Mouse (Mus musculus): ENCODE measurements around the gene 4930432M17Rik.

4930432M17Rik gene

DNA sequence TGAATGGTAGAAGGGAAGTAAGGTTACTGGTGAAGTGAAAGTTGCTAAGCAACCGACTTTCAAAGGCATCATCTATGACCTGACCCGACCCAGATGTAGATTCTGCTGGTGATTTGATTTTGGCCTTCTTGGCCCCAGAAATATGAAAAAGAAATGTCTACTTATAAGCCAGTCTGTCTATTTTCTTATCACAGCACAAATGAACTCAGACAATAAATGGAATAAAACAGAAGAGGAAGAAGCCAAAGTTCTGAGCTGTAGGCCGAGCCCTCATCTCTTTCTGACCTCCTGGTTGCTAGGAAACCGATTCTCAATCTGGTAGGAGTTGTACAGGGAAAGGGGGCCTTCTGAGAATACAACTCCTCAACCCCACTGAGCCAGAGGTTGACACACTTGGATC lies at the start of gene 4930432M17Rik:
Gene 4930432M17Rik (plus strand): TSS at position 301 of the 400 bp plus-strand sequence.
- DNase-seq: no peak

DNA sequence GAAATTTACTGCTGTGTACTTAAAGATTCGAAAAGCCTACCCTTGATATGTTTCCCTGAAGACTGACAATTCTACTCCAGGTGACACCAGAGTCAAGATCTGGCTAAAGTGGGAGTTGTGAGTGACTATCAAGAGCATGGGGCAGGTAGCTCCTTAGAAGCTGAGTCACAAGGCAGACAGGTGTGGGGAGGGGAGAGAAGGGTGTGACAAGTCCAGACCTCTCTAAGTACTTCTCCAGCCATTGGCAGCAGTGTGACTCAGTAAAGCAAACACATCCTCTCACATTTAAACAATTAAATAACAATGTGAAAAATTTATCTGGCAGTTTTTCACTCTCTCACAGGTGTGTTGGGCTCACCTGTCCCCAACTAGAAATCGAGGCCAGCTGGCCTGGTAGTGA lies 44.9 kb upstream of the 4930432M17Rik start:
- DNase-seq: peak; percentile 26

DNA sequence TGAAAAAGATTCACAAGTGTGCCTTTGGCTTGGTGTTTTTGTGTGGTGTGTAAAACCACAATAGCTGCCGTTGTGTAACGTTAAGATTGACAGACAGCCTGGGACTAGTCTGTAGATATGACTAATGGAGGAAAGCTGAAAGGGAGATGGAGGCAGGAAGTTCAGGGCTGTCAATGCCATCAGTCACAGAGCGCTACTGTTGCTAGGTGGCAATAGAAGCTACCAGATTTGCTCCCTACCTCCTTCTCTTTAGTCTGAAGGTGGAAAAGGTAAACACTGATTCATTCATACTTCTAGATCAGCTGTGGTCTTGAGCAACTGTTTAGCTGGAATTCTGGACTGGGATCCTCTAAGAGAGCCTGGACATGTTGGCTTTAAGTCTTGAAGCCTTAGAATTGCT lies 44.3 kb upstream of the 4930432M17Rik start:
- no peak for DNase-seq

DNA sequence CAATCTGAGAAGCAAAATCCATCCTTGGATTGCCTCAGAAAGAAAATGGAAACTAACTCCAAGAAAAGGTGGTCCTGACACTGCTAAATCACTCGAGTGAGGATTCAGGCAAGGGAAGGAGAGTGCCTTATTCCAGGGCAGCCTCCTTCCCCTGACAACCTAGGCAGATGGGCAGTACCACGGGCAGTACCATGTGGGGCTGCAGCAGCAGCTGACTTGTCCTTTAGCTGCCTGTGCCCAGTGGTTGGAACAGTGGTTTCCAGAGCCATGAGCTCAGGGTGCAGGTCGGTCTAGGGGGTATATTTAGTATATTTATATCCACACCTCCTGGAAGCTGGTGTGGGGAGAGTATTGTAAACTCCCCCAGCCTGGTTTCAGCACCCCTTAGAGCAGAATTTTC lies 42.3 kb upstream of the 4930432M17Rik start:
- no peak for DNase-seq

DNA sequence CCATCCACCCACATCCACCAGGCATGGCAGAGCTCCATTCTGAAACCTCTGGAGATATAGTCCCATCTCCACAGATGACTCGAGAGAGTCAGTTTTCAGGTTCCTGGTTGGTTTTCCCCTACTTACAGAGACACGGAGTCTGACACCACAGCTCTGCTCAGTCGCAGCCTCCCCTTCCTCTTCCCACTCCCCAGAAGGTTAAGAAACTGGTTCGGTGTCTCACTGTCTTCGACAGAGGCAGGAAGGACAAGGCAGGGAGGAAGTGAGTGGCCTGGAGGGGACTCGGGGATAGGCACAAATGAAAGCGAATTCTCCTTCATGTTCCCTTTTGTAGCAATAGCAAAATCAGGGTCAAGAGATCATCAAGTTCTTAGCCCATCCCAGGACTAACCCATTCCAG lies 39.9 kb upstream of the 4930432M17Rik start:
- no peak for DNase-seq

DNA sequence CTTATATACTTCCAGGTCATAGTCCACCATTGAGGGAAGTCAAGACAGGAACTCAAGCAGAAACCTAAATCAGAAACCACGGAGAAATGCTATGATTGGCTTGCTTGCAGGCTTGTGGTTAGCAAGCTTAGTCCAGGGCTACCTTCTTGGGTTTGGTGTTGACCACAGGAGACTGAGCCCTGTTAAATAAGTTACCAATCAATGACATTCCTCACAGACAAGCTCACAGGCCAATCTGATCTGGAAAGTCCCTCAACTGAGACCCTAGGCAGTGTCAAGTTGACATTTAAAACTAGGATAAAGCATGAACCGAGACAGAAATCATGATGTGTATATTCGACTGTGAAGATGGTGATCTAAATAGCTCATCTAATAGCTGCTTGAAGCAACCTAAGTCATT lies 35.6 kb upstream of the 4930432M17Rik start:
- no peak for DNase-seq

DNA sequence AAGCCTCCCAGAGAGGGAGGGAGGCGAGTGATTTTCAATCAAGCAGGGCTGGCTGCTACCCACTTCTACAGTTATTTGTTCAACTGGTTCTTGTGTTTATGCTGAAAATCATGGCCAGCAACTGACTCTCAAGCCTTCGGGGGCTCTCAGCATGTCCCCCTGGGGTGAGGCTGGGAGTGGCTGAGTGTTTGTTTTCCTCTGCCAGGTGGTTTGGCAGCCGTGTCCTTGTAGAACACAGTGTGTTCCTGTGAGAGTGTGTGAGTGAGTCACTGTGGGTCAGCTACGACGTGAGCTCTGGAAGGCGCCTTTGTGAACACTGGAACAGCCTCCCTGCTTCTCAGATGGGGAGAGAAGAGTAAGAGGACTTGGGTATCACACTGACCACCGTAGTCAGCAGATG lies 35.1 kb upstream of the 4930432M17Rik start:
- DNase-seq: peak; percentile 79

DNA sequence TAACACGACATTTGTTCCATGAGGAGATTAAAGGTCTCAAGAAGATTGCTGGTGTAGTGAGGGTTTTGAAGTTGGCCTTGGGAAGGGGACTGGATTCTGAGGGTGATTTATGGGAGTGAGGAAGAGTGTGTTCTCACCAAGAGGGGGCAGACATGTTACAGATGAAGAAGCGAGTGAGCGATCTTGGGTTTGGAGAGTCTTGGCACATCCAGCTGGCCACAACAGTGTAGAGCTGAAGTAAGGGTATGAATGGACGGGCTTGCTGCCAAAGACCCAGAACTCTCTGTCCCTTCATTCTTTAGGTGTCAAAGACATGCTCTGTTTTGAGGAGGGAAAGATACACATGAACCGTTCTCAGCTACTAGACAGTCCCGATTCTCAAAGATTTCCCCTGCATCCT lies 34.2 kb upstream of the 4930432M17Rik start:
- DNase-seq: peak; percentile 92

DNA sequence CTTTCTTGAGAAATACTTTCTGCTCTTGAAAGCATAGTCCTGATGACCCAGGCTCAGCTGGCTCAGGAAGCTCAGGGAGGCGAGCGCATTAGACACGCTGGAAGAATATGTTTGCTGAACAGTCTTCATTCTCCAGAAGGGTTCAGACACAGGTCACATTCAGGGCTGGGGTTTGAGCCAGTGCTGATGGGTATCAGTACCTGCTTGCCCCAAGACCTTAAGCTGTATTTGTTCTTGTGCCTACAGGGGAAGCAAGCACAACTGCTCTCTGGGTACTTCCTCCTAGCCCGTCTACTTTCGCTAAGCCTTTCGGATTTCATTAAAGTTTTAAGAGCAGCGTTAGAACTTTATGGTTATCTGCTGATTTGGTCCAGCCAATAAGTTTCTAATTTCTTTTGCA lies 33.8 kb upstream of the 4930432M17Rik start:
- DNase-seq: no peak

DNA sequence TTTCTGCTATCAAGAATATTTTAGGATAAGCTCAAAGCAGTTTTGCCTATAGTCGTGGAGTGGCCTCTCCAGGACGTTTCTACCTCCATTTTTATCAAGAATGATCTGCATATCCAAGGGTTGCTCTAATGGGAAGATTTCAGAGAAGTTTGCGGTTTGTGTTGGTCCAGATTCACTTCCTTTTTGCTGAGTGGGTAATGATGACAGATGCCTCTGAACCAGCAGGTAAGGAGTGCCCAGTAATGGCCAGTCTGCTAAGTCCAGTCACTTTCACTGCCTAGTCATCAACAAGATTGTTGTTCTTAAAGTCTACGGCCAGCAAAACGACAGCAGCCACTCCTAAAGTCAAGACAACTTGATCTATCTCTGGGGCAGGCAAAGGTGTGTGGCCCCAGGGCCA lies 32.8 kb upstream of the 4930432M17Rik start:
- no peak for DNase-seq

DNA sequence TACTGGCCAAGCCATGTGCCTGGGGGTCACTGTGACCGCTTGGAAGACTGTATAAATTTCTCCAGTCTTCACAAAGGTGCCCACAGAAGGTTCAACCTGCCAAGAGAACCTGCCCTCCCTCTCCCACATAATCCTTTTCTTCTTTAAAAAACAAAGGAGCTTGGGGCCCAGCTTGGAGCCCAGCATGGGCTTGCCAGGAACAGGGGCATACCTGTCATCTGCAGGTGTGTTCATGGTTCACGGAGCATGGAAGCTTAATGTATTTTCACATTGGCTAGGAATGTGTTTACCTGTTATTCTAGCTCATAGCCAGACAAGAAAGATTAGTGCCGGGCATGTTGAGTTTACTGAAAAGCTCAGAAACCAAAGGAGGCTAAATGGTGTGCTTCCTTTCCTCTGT lies 32.3 kb upstream of the 4930432M17Rik start:
- no peak for DNase-seq

DNA sequence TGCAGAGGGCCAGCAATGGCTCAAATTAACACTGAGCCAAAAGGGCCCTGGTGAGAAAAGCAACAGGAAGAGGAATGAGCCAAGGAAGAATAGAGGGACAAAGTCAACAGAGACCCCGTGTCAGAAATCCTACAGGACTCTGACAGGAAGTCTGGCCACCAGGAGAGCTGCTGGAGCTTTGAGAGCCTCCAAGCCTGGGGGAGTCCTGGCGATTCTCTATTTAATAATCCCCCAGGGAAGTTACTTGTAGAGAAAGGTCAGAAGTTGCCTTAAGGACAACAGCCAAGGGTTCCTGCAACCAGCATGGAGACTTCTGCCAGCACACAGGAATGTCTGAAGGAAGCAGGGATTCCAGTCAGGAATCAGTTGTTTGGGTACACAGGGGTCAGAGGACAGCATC lies 30.0 kb upstream of the 4930432M17Rik start:
- peak; percentile 29 for DNase-seq

DNA sequence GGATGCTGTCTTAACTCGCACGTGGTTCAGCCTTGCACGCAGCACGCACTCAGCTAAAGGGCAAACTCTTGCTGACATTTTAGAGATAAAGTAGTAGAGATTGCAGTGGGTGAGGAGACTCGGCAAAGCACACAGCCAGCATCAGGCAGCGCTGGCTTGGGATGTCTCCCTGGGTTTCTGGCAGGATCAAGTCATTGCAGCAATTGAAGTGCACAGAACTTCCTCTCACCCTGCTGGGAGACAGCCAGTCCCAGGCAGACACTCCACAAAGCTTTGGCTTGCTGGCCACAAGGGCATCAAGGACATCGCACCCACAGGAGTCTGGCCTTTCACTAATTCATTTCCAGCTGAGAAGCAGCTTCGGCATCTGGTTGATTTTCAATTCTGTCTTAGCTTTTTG lies 27.3 kb upstream of the 4930432M17Rik start:
- DNase-seq: peak; percentile 51

DNA sequence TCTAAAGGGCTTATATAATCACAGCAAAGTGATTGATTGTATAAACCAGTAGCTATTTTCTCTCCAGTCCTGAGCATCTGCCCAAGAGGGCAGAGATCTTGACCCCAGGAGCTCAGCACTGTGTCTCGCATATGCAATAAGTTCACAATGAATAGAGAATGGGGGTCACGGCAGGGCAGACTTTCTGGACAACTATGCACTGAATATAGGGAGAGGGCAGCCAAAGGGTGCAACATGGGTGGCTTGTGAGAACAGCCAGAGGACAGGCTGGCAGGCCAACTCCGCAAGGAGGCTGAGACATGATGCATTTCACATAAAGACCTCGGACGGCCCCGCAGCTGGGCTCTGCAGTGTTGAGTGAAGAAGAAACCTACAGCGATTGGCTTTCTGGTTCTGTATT lies 25.1 kb upstream of the 4930432M17Rik start:
- peak; percentile 54 for DNase-seq

DNA sequence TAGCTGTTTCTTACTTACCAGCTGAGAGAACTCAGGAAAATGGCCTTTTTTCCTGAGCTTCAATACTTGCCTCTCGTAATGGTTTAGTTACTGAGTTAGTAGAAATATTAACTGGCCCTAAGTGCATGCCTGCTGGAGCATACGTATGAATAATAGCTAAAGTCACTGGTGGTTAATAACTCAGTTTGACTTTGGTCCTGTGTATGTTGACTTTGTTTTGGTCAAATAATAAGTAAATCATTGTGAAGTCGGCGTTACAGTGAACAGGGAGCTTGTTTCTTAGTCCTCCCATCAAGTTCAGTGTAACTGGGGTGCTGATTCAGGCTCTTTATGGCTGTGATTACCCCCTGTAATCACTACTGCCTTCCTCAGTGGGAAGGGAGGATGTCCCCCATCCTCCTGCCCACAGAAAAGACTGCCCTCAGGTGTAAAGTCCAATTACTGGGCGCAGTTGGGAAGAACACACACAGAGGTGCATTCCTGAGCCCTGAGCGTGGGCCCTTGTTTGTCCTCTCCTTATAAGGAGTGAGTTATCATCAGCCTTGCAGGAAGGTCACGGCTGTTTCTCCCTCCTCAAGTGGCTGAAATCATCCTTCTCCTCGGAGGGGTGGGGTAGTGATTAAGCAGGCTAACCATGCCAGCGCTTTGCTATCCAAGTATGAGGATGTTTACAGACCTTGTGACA lies 24.1 kb upstream of the 4930432M17Rik start:
- DNase-seq: peak; percentile 51

DNA sequence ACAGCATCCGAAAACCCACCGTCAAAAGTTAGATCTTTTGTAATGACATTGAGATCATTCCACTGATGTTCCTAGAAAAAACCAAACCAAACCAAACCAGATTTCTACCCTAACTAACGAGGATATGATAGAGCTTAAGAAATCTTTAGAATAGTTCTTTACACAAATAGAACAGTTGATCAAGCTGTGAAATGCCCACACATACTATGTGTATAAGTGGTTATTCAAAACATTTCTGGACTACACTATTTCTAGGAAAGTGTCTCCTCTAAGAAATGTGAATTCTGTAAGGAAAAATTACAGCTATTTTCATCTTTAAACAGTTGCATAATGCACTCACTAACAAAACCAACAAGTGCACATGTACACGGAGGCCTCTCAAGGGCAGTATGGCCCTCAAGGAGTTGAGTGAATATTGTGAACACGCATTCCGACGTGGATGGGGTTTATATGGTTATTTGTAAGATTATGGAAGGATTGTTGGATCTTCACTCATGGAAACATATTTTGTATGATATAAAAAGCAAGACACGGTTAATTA lies 22.3 kb upstream of the 4930432M17Rik start:
- DNase-seq: no peak

DNA sequence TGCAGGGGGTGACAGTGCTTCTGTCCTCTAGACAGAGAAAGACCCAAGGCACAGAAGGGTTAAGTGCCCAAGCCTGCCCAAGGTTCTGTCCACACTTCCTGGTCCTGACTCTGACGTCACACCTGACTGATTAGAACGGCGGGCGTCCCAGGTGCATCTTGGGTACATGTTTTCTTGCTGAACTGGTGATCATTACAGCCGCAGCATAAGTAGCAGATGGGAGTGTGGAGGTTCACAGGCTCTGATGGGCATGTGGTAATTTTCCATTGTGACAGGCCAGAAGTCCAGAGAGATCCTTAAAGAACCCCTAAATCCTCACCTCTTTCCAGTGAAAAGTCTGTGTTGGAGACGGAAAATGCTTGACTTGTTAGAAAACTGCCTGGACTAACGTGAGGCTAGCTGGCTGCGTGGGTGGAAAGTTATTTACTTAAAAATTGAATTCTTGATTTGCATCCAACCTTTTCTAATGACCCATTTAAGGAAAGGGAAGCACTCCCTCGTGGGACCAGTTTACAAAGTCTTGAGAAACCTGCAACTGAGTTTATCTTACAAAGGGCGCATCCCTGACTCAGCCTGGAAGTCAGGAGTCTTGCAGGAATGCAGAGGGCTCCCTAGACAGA lies 20.4 kb upstream of the 4930432M17Rik start:
- peak; percentile 67 for DNase-seq

DNA sequence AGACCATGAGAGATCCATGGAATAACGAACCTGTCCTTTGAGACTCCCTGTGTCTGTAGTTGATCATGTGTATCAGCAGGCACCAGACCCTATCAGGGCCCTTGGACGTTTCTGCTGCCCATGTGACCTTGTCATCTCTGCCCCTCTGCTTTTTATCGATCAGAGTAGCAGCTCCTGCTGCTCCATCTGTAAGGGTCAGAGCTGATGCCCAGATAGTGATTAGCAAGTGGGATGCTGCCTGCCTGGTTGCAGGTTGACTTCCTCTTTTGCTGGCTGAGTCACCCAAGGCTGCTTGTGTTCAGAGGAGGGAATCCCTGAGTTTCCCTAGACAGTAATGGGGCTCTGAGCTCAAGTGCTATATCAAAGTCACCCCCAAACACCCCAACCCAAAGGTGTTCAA lies 18.9 kb upstream of the 4930432M17Rik start:
- no peak for DNase-seq

DNA sequence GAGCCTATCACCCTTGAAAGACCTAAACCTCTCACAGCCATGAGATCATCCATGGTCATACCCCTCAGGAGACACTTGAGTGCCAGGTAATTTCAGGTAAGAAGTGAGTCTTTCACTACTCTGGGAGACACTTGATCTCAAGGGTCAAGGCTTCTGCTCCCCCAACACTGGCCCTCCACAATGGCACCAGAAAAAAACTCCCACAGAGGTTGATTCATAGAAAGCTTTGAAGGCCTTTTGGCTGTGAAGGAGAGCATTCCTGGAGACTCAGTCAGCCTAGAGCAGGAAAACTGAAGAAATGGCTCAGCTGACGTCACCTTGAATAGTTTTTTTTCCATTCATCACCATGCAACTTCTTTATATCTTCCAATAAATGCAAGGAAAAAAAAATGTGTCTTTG lies 18.4 kb upstream of the 4930432M17Rik start:
- DNase-seq: no peak

DNA sequence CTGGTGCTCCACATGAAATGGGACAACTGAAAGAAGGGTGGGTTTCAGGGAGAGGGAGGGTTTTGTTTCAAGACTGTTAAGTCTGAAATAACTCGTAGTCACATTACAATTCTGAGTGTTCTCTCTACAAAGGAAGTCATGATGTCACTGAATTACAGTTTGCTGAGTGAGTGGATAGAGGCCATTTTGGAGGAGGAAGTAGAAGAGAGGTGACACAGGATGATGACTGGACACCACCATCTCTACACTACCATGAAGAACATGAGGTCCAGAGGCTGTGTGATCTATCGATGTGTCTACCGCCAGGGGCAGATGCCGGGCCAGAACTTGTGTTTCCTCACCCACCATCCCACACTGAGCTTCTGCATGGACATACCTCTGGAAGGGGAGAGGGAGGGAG lies 13.6 kb upstream of the 4930432M17Rik start:
- DNase-seq: no peak

DNA sequence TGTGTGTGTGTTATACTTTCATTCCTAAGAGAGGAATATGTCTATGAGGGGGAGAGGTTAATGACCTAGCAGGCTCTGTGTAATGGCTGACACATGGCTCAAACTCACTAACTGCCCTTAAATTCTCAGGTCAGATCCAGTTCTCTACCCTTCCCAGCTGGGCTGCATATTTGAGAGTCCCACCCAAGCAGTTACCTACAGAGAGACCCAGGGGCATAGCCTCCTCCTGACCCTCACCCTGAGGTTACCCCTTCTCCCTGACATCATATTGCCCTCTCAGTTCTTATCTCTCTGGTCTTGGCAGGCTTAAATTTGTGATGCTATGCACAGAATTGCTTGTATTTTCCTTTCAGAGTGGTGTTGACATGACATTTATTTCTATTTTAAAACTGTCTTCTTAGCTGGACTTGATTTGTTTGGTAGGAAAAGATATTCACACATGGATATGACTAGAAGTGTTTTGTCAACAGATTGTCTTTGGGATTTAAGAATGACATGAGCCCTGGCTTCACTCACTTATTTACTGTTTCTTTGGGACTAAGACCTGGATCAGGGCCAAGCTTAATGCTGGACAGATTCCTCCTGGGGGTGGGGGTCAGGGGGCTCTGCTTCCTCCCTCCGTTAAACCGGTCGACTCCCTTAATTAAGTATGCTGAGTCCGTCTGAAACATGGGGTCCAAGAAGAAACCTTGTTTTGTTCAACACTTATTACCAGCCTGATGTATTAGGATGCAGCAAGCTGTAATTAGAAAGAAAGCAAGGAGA lies 7.7 kb upstream of the 4930432M17Rik start:
- peak; percentile 68 for DNase-seq

DNA sequence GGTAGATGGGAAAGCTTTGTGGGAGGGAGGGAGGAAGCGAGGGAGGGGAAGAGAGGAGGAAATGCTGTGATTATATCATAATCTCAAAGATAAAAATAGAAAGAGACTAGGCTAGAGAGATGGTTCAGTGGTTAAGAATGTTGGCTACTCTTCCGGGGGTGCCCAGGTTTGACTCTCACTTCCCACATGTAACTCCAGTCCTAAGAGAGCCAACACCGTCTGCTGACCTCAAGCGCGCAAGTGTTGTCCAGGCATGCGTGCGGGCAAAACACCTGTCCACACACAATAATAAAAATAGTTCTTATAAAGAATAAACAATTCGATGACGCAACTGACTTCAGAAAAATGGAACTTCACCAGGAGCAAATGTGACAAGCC lies 7.1 kb upstream of the 4930432M17Rik start:
- DNase-seq: no peak

DNA sequence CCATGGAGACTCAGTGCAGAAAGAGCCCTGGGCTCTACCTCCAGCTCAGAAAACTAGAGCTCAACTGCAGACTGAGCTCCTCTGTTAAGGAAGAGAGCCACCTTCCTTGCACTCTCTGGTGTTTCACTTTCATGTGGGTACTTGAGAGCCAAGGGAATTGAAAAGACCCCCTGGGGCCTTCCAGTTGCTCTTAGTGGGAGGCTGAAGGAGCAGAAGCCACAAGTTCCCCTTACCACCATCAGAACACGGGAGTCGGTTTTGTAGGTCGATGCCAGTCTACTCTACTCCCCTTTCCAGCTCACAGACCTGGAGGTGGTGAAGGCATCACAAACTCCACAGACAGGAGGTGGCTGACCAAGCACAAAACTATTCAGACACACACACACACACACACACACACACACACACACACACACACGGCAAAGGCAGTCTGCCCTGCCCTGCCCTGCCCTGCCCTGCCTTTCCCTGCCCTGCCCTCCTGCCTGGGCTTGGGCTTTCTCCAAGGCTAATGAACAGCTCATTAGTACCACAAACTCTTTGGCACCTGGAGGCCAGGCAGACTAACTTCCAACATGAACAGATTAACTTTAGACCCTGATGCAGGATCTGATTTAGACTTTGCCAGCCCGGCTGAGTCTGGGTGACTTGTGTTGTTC lies 1.7 kb downstream of the 4930432M17Rik start:
- DNase-seq: no peak
